Comparison of ENCODE assay signal across 1 mouse cellular context in the genomic region with DNA sequence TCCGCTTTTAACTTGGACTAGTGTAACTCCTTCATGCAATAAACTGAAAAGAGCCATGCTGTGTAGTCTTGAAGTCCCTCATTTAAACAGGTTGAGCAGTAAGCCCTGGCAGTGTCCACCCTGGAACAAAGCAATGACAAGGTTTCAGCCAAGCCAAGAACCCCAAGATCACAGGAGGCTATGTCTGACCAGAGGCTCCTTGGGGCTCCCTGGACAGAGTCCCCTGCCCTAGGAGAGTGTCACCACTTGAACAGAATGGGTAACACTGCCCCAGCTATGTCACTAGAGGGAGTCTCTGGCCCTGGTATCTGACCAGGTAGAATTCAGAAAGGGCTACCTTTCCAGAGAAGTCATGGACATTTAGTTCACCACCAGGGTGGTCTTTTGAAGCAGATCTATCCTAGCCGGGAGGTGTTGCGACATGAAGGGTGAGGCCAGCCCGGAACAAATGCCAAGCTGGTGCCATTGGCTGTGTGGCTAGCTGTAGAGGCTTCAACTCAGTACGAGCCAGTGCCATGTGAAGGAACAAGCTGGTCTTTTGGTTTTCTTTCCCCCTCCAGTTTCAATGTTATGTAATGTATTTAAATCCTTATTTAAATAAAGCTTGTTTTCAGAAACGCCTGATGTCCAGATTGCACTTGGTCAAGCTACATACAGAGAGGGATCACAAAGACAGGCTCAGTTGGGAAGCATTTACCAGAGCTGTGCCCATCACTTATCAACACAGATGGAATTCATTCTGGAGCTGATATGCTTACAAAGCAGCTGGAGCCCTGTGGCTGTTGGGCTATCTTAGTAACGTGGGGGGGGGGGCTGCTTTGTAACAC.
A peak's percentile ranks its signal among the peaks of the same experiment; 100 is the strongest.
TF ChIP-seq lines count a peak whose summit lies in the region.

No protein-coding gene starts in this region.

TF ChIP-seq in myocyte, 11 proteins besides CTCF, POLR2A, EP300 and RAD21:
- TF ChIP-seq POLR2AphosphoS2 (IDR thresholded peaks at IDR 0.05; ENCODE audit: insufficient read length, low read depth) (peak; percentile 79), CEBPB (IDR thresholded peaks at IDR 0.05; ENCODE audit: insufficient read depth, poor library complexity, severe bottlenecking) (0 out of 2 replicates have a peak, but pooled peaks have one; percentile 39)
TF ChIP-seq in myocyte: peak in this region for 2; not testable (repeated sequence) for 9.
